26 mouse cellular contexts compared by ENCODE assay signal in the genomic region with DNA sequence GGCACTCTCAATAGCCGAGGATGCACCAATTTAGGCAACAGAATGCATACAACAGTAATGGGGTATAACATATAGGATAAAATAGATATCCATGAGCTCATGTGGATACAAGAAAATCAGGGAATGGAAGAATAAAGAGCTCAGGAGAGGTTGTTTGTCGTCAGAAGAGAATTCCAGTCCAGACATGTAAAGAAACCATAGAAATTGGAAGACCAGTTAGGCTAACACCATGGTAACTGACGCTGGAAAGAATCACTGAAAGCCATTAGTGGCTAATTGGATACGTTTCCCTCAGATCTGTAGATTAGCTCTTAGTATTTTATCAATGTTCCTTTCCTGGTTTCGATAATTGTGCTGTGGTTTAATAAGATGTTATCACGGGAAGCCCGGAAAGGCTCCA.
"Had no signal": no experiment of that assay in that cellular context is flagged by ENCODE, and none has a peak within 500 bp of the region (broad histone marks: within the 10 kb centered on the region; RNA-seq: fewer than 3 reads in every experiment).

No protein-coding gene starts in this region.

- H3K4me3 ChIP-seq: heart, adult 2 months; heart, embryonic 13.5 days; heart, embryonic 15.5 days; hindbrain, embryonic 13.5 days; hindbrain, embryonic 15.5 days; layer of hippocampus, adult 2 months; left cerebral cortex, adult 2 months; limb, embryonic 10.5 days; limb, embryonic 12.5 days; liver, embryonic 13.5 days; liver, embryonic 15.5 days had no signal

- H3K27me3 ChIP-seq: heart, embryonic 13.5 days; heart, embryonic 15.5 days; hindbrain, embryonic 13.5 days; hindbrain, embryonic 15.5 days; limb, embryonic 12.5 days; liver, embryonic 13.5 days; liver, embryonic 15.5 days had no signal

- H3K9ac ChIP-seq: heart, embryonic 13.5 days; heart, embryonic 15.5 days; hindbrain, embryonic 13.5 days; hindbrain, embryonic 15.5 days; limb, embryonic 12.5 days; liver, embryonic 13.5 days; liver, embryonic 15.5 days had no signal

- H3K9me3 ChIP-seq: heart, embryonic 13.5 days; heart, embryonic 15.5 days; hindbrain, embryonic 13.5 days; hindbrain, embryonic 15.5 days; limb, embryonic 10.5 days; limb, embryonic 12.5 days; liver, embryonic 13.5 days; liver, embryonic 15.5 days had no signal

- H3K4me1 ChIP-seq: liver, embryonic 15.5 days had no signal

- H3K36me3 ChIP-seq: heart, embryonic 13.5 days; heart, embryonic 15.5 days; hindbrain, embryonic 13.5 days; hindbrain, embryonic 15.5 days; limb, embryonic 10.5 days; limb, embryonic 12.5 days; liver, embryonic 13.5 days; liver, embryonic 15.5 days had no signal

- H3K4me2 ChIP-seq: heart, embryonic 11.5 days; heart, embryonic 13.5 days; heart, embryonic 15.5 days; hindbrain, embryonic 13.5 days; hindbrain, embryonic 15.5 days; limb, embryonic 12.5 days; liver, embryonic 11.5 days; liver, embryonic 13.5 days; liver, embryonic 15.5 days had no signal

- H3K27ac ChIP-seq: heart, adult 2 months; heart, embryonic 13.5 days; heart, embryonic 15.5 days; hindbrain, embryonic 13.5 days; hindbrain, embryonic 15.5 days; hindbrain, postnatal 0 days; kidney, postnatal 0 days; layer of hippocampus, adult 2 months; left cerebral cortex, adult 2 months; limb, embryonic 12.5 days; liver, embryonic 13.5 days; liver, embryonic 15.5 days had no signal

- ATAC-seq: hindbrain, postnatal 0 days; intestine, postnatal 0 days had no signal

- DNase-seq: gastrocnemius, postnatal 14 days; gastrocnemius, postnatal 36 days; heart, adult 11 months; heart, adult 2 months; heart, postnatal 14 days; heart, postnatal 36 days; kidney, adult 18-20 months; kidney, adult 8-10 months; kidney, postnatal 14 days; kidney, postnatal 4 days; liver; liver, embryonic 13.5 days had no signal
